Mouse (Mus musculus) ES-E14 (cell line): ENCODE measurements around the gene Rad51b.

ENCODE experiments used
- MAFK ChIP-seq: IDR thresholded peaks from 2 replicates; pipeline ENCODE4 v1.6.1; 2014; ENCODE audit warnings: mild to moderate bottlenecking, low read depth, low read length, inconsistent platforms; ENCODE audit not compliant: insufficient read depth
- ZC3H11A ChIP-seq: IDR thresholded peaks from 2 replicates; pipeline ENCODE4 v1.6.1; 2012; ENCODE audit warnings: low read depth, mild to moderate bottlenecking, inconsistent platforms, low read length, borderline replicate concordance

DNA sequence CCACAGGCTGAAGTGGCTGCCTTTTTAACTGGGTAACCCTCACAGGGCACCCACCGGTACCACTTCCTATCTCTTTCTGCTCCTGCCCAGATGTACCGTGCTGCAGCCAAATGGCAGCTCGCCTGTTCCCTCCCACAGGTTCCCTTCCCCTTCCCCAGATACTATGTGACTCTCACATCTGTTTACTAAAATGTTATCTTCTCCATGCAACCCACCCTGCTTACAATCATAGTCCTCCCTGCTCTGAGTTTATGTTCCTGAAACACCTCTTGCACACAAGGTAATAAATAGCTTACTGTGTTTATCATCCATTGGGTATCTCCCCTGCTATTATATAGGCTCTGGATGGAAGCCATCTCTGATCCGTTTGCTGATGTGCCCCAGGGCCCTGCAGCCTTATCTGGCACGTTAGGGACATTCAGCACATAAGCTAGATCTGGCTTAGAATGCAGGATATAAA, 530.2 kb downstream of the Rad51b start:
- TF ChIP-seq ZC3H11A = no peak
- TF ChIP-seq MAFK = no peak
